Mouse (Mus musculus) macrophage (primary cell): Measurements from ENCODE around the gene Olfr984. TPM values are rescaled to one million over a fixed set of nuclear protein-coding genes. Genes with fewer than 3 reads are reported as not detected.

Source experiments
- polyA plus RNA-seq: library from polyadenylated mRNA; stranded (reverse); fragments of 250-400 nt; gene quantifications from 3 replicates; pipeline ENCODE4 v1.2.4, GENCODE M21; 2018; ENCODE audit warnings: inconsistent platforms

The Olfr984 gene
- polyA plus RNA-seq, 1 experiment from 2014 or later: not detected

Other genes with a start within 250 kb of the Olfr984 start
- gene Olfr972, start 247.8 kb downstream of the Olfr984 start, polyA plus RNA-seq: not detected in 3 replicates
- not detected in 3 replicates for gene Olfr229, start 206.9 kb downstream of the Olfr984 start, polyA plus RNA-seq
- gene Olfr974, start 176.7 kb downstream of the Olfr984 start, polyA plus RNA-seq: not detected in 3 replicates
- not detected in 3 replicates for gene Olfr975, start 162.2 kb downstream of the Olfr984 start, polyA plus RNA-seq
- gene Olfr976, start 153.1 kb downstream of the Olfr984 start, polyA plus RNA-seq: not detected in 3 replicates
- not detected in 3 replicates for gene Olfr978, start 122.1 kb downstream of the Olfr984 start, polyA plus RNA-seq
- not detected in 3 replicates for gene Olfr979, start 110.7 kb downstream of the Olfr984 start, polyA plus RNA-seq
- gene Olfr980, start 104.6 kb downstream of the Olfr984 start, polyA plus RNA-seq: not detected in 3 replicates
- gene Olfr981, start 92.7 kb downstream of the Olfr984 start, polyA plus RNA-seq: not detected in 3 replicates
- gene Olfr982, start 40.4 kb downstream of the Olfr984 start, polyA plus RNA-seq: not detected in 3 replicates
- gene Olfr983, start 20.6 kb downstream of the Olfr984 start, polyA plus RNA-seq: not detected in 3 replicates
- not detected in 3 replicates for gene Olfr985, start 16.0 kb upstream of the Olfr984 start, polyA plus RNA-seq
- gene Tmem225, start 33.9 kb upstream of the Olfr984 start, polyA plus RNA-seq: not detected in 3 replicates
- not detected in 3 replicates for gene Olfr986, start 66.7 kb upstream of the Olfr984 start, polyA plus RNA-seq
- gene Zfp202, start 78.1 kb upstream of the Olfr984 start, polyA plus RNA-seq: 3.4 to 4.8 TPM (median 4.1 TPM) in 3 replicates
- 2.1 to 5.9 TPM (median 5.8 TPM) in 3 replicates for gene Scn3b, start 155.0 kb upstream of the Olfr984 start, polyA plus RNA-seq